Comparison of ENCODE assay signal across 9 mouse cellular contexts in the genomic region with DNA sequence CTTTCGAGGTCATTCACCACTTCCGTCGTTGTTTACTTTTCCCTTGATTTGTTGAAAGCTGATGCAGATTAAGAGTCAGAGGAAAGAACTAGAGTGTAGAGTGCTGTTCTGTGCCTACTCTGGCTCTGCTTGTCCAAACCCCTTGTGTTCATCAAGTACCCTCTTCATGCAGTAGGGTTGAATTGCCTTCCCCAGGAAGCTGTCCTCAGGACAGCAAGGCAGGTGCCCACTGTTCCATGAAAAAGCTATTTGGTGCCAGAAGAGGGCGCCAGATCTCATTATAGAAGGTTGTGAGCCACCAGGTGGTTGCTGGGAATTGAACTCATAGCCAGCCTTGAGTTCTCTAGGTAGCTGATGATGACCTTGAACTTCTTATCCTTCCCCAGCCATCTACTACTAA. TPM values are rescaled to one million over a fixed set of nuclear protein-coding genes. Genes with fewer than 3 reads are reported as not detected.
A peak's percentile ranks its signal among the peaks of the same experiment; 100 is the strongest.
DNase-seq lines count a peak whose midpoint lies in the region; ATAC-seq and TF ChIP-seq lines count a peak whose summit lies in the region.
"Had no signal": no experiment of that assay in that cellular context is flagged by ENCODE, and none has a peak within 500 bp of the region (broad histone marks: within the 10 kb centered on the region; RNA-seq: fewer than 3 reads in every experiment).

No protein-coding gene starts in this region.

- DNase-seq in embryonic facial prominence, embryonic 11.5 days (ENCODE audit: low spot score): peak; percentile 9
- no peak for DNase-seq in embryonic facial prominence, embryonic 10.5 days (ENCODE audit: low spot score)
- no peak for DNase-seq in spleen, adult 2 months (ENCODE audit: low read depth in 1 of 2, low spot score in 2 of 2)
- no peak for DNase-seq in spleen, adult 18-20 months
- no peak for DNase-seq in lung, adult 2 months
- DNase-seq in thymus, postnatal 25 days: peak; percentile 34
- DNase-seq in heart, adult 8-10 months (ENCODE audit: low spot score): no peak
- DNase-seq in limb, embryonic 10.5 days (ENCODE audit: low spot score): no peak

- peak; percentile 12; the same call in 1 of the 2 replicates for TF ChIP-seq CTCF in spleen, adult 2 months (IDR thresholded peaks at IDR 0.05; ENCODE audit: extremely low read depth, insufficient read depth, insufficient read length, insufficient replicate concordance)
- TF ChIP-seq CTCF in lung, adult 2 months (IDR thresholded peaks at IDR 0.05; ENCODE audit: insufficient read depth, low read length): peak; percentile 30

- no peak overlapping the region for H3K4me3 ChIP-seq in embryonic facial prominence, embryonic 11.5 days (ENCODE audit: low read depth, low read length)
- H3K4me3 ChIP-seq in embryonic facial prominence, embryonic 10.5 days: no peak overlapping the region
- H3K4me3 ChIP-seq in spleen, adult 2 months (ENCODE audit: extremely low read depth, insufficient read depth, insufficient read length): no peak overlapping the region
- no peak overlapping the region for H3K4me3 ChIP-seq in lung, adult 2 months (replicated peaks; ENCODE audit: extremely low read depth, low read depth, low read length)
- no peak overlapping the region for H3K4me3 ChIP-seq in limb, embryonic 10.5 days
- H3K4me3 ChIP-seq: erythroblast, embryonic 14.5 days had no signal

- H3K4me2 ChIP-seq in embryonic facial prominence, embryonic 11.5 days (ENCODE audit: low read depth, low read length): no peak overlapping the region

- no peak for TF ChIP-seq POLR2A in spleen, adult 2 months (IDR thresholded peaks at IDR 0.05; ENCODE audit: low read depth, low read length)
- TF ChIP-seq POLR2A in lung, adult 2 months (IDR thresholded peaks at IDR 0.05; ENCODE audit: borderline replicate concordance, extremely low read depth, low read depth, low read length): no peak

- no peak for ATAC-seq in embryonic facial prominence, embryonic 11.5 days (replicated peaks; ENCODE audit: insufficient number of reproducible peaks, low FRiP score, low TSS enrichment, low read depth)

- no peak overlapping the region for H3K27ac ChIP-seq in embryonic facial prominence, embryonic 11.5 days (replicated peaks; ENCODE audit: low read depth, low read length)
- H3K27ac ChIP-seq in embryonic facial prominence, embryonic 10.5 days (replicated peaks): no peak overlapping the region
- H3K27ac ChIP-seq in spleen, adult 2 months (ENCODE audit: insufficient read depth, low read length): no peak overlapping the region
- no peak overlapping the region for H3K27ac ChIP-seq in limb, embryonic 10.5 days

- 84% methylated on average over 4 of the region's 4 CpGs for WGBS in embryonic facial prominence, embryonic 11.5 days
- 81% methylated on average over 4 of the region's 4 CpGs for WGBS in embryonic facial prominence, embryonic 10.5 days
- 83% methylated on average over 4 of the region's 4 CpGs for WGBS in spleen, adult 2 months
- 56% methylated on average over 4 of the region's 4 CpGs for WGBS in lung, adult 2 months
- 84% methylated on average over 4 of the region's 4 CpGs for WGBS in limb, embryonic 10.5 days

- H3K9ac ChIP-seq in embryonic facial prominence, embryonic 11.5 days (replicated peaks; ENCODE audit: low read length): no peak overlapping the region

- H3K27me3 ChIP-seq in embryonic facial prominence, embryonic 11.5 days (ENCODE audit: control insufficient read depth, insufficient read depth, low read length): no peaks in the 10 kb centered on the region
- H3K27me3 ChIP-seq in embryonic facial prominence, embryonic 10.5 days (replicated peaks; ENCODE audit: low read depth, poor library complexity, severe bottlenecking): no peaks in the 10 kb centered on the region
- no peaks in the 10 kb centered on the region for H3K27me3 ChIP-seq in spleen, adult 2 months (ENCODE audit: control insufficient read depth, insufficient read depth, low read length)
- H3K27me3 ChIP-seq in limb, embryonic 10.5 days (ENCODE audit: low read depth, poor library complexity, severe bottlenecking): no peaks in the 10 kb centered on the region

- peaks cover 8% of the 10 kb centered on the region for H3K36me3 ChIP-seq in embryonic facial prominence, embryonic 11.5 days (replicated peaks; ENCODE audit: control insufficient read depth, insufficient read depth, low read depth, low read length)
- H3K36me3 ChIP-seq in embryonic facial prominence, embryonic 10.5 days (replicated peaks): peaks cover 100% of the 10 kb centered on the region
- peaks cover 28% of the 10 kb centered on the region for H3K36me3 ChIP-seq in spleen, adult 2 months (ENCODE audit: control insufficient read depth, insufficient read depth, low read length)
- H3K36me3 ChIP-seq in limb, embryonic 10.5 days: peaks cover 100% of the 10 kb centered on the region

- no peaks in the 10 kb centered on the region for H3K9me3 ChIP-seq in embryonic facial prominence, embryonic 11.5 days (replicated peaks; ENCODE audit: control insufficient read depth, low read length)
- no peaks in the 10 kb centered on the region for H3K9me3 ChIP-seq in embryonic facial prominence, embryonic 10.5 days
- H3K9me3 ChIP-seq in limb, embryonic 10.5 days (replicated peaks): no peaks in the 10 kb centered on the region

- H3K4me1 ChIP-seq in embryonic facial prominence, embryonic 11.5 days (ENCODE audit: control insufficient read depth, insufficient read depth, low read length): no peaks in the 10 kb centered on the region
- H3K4me1 ChIP-seq in embryonic facial prominence, embryonic 10.5 days: no peaks in the 10 kb centered on the region
- H3K4me1 ChIP-seq in spleen, adult 2 months (ENCODE audit: control insufficient read depth, insufficient read depth, insufficient read length): no peaks in the 10 kb centered on the region
- peaks cover 9% of the 10 kb centered on the region for H3K4me1 ChIP-seq in lung, adult 2 months (ENCODE audit: control insufficient read depth, insufficient read depth, low read length)
- no peaks in the 10 kb centered on the region for H3K4me1 ChIP-seq in limb, embryonic 10.5 days

RNA-seq across cellular contexts. Expression of a gene that starts 21.2 kb away (rescaled TPM):
- 23.1 and 28.6 TPM in 2 replicates for polyA plus RNA-seq in embryonic facial prominence, embryonic 11.5 days (2014; fragmentation: Nextera tagmentation; extraction: Ambion mirVana)
- 28.7 and 32.4 TPM in 2 replicates for polyA plus RNA-seq in embryonic facial prominence, embryonic 10.5 days (2016; fragmentation: Nextera tagmentation; extraction: Ambion mirVana)
- 15.0 and 15.1 TPM in 2 replicates for polyA plus RNA-seq in spleen, adult 2 months (2012; rRNA removed)
- 20.8 and 24.4 TPM in 2 replicates for polyA plus RNA-seq in lung, adult 2 months (2012; rRNA removed)
- 10 to 100 TPM; 27.1 to 34.5 (median 29.8) TPM for total RNA-seq in heart, adult 8-10 months (2022)
- 29.0 and 38.0 TPM in 2 replicates for polyA plus RNA-seq in limb, embryonic 10.5 days (2016; fragmentation: Nextera tagmentation; extraction: Ambion mirVana)

RNA-seq across cellular contexts. Expression of a gene that starts 31.5 kb away (rescaled TPM):
- polyA plus RNA-seq in embryonic facial prominence, embryonic 11.5 days (2014; fragmentation: Nextera tagmentation; extraction: Ambion mirVana): 15.9 and 17.9 TPM in 2 replicates
- polyA plus RNA-seq in embryonic facial prominence, embryonic 10.5 days (2016; fragmentation: Nextera tagmentation; extraction: Ambion mirVana): 15.7 and 17.0 TPM in 2 replicates
- polyA plus RNA-seq in spleen, adult 2 months (2012; rRNA removed): 78.7 and 92.4 TPM in 2 replicates
- 39.9 and 47.4 TPM in 2 replicates for polyA plus RNA-seq in lung, adult 2 months (2012; rRNA removed)
- 10 to 100 TPM; 47.2 to 63.1 (median 52.7) TPM for total RNA-seq in heart, adult 8-10 months (2022)
- polyA plus RNA-seq in limb, embryonic 10.5 days (2016; fragmentation: Nextera tagmentation; extraction: Ambion mirVana): 11.4 and 14.6 TPM in 2 replicates

Comparison
In these comparisons a context has a peak if more than half of its experiments do, and no peak if none do; other contexts are left out.
1. DNase-seq: peak in embryonic facial prominence, embryonic 11.5 days (single experiment) and thymus, postnatal 25 days (single experiment); none in embryonic facial prominence, embryonic 10.5 days (single experiment), spleen, adult 2 months (0 of 2), spleen, adult 18-20 months (0 of 2), lung, adult 2 months (single experiment), heart, adult 8-10 months (single experiment) and limb, embryonic 10.5 days (single experiment).